Mouse (Mus musculus) retina, embryonic 14.5 days (tissue): ENCODE measurements around the gene Sez6l.

Experiments
- DNase-seq: peaks from one replicate; pipeline ENCODE4 v3.0.0-alpha.2; 2015; ENCODE audit warnings: low spot score

Gene Sez6l

GRCm38 (mm10) chr5:112576993-112577670, at the start of gene Sez6l:
Gene Sez6l (minus strand): TSS chr5:112577185.
- DNase-seq, result peak; percentile 72

GRCm38 (mm10) chr5:112625555-112626160, 48.7 kb upstream of the Sez6l start:
- DNase-seq, result no peak

GRCm38 (mm10) chr5:112622946-112623345, 46.0 kb upstream of the Sez6l start:
- DNase-seq, result no peak

- no peak for DNase-seq
These were observed 43.3 kb upstream of the Sez6l start for GRCm38 (mm10) chr5:112620256-112620655.

GRCm38 (mm10) chr5:112619344-112619743, 42.4 kb upstream of the Sez6l start:
- no peak for DNase-seq

- DNase-seq, result no peak
These were observed 40.7 kb upstream of the Sez6l start for GRCm38 (mm10) chr5:112617602-112618247.

- peak; percentile 65 for DNase-seq
These were observed 39.1 kb upstream of the Sez6l start for GRCm38 (mm10) chr5:112615946-112616617.

- DNase-seq, result no peak
These were observed 31.0 kb upstream of the Sez6l start for GRCm38 (mm10) chr5:112607867-112608516.

- no peak for DNase-seq
These were observed 30.1 kb upstream of the Sez6l start for GRCm38 (mm10) chr5:112607119-112607518.

- DNase-seq, result no peak
These were observed 28.4 kb upstream of the Sez6l start for GRCm38 (mm10) chr5:112605371-112605770.

GRCm38 (mm10) chr5:112604251-112604650, 27.3 kb upstream of the Sez6l start:
- no peak for DNase-seq

- peak; percentile 70 for DNase-seq
These were observed 26.6 kb upstream of the Sez6l start for GRCm38 (mm10) chr5:112603594-112603993.

GRCm38 (mm10) chr5:112600309-112600939, 23.4 kb upstream of the Sez6l start:
- no peak for DNase-seq

GRCm38 (mm10) chr5:112599538-112600308, 22.7 kb upstream of the Sez6l start:
- DNase-seq, result no peak

GRCm38 (mm10) chr5:112597876-112598275, 20.9 kb upstream of the Sez6l start:
- DNase-seq, result no peak

- no peak for DNase-seq
These were observed 20.3 kb upstream of the Sez6l start for GRCm38 (mm10) chr5:112597307-112597706.

- DNase-seq, result no peak
These were observed 19.7 kb upstream of the Sez6l start for GRCm38 (mm10) chr5:112596729-112597128.

GRCm38 (mm10) chr5:112595701-112596632, 19.0 kb upstream of the Sez6l start:
- no peak for DNase-seq

- DNase-seq, result no peak
These were observed 14.7 kb upstream of the Sez6l start for GRCm38 (mm10) chr5:112591706-112592105.

- DNase-seq, result no peak
These were observed 9.1 kb upstream of the Sez6l start for GRCm38 (mm10) chr5:112586071-112586470.
